Mouse (Mus musculus) heart, embryonic 15.5 days (tissue): ENCODE measurements around the gene Rbm33. TPM values are rescaled to one million over a fixed set of nuclear protein-coding genes. Genes with fewer than 3 reads are reported as not detected.
A peak's percentile ranks its signal among the peaks of the same experiment; 100 is the strongest.

Source experiments
- ATAC-seq: fragments of 200-750 bp; cut with Nextera tagmentation; replicated peaks from 2 replicates; pipeline ENCODE4 v1.8.0; 2017; ENCODE audit warnings: low read depth, moderate TSS enrichment; ENCODE audit not compliant: insufficient number of reproducible peaks, insufficient read depth, low FRiP score
- H3K27ac ChIP-seq: fragments of 300-500 bp; sonication (generic); 2 replicates; pipeline ENCODE4 v1.5.1; 2015; ENCODE audit warnings: mild to moderate bottlenecking, inconsistent platforms
- H3K27me3 ChIP-seq: fragments of 300-500 bp; sonication (generic); 2 replicates; pipeline ENCODE4 v1.6.1; 2015; ENCODE audit warnings: inconsistent platforms
- H3K36me3 ChIP-seq: fragments of 300-500 bp; sonication (generic); 2 replicates; pipeline ENCODE4 v1.6.1; 2015; ENCODE audit warnings: mild to moderate bottlenecking, inconsistent platforms
- H3K4me1 ChIP-seq: fragments of 300-500 bp; sonication (generic); replicated peaks from 2 replicates; pipeline ENCODE4 v1.6.1; 2015; ENCODE audit warnings: inconsistent platforms
- H3K4me2 ChIP-seq: fragments of 300-500 bp; sonication (generic); 2 replicates; pipeline ENCODE4 v1.6.1; 2015; ENCODE audit warnings: inconsistent platforms, mild to moderate bottlenecking, moderate library complexity
- H3K4me3 ChIP-seq: fragments of 300-500 bp; sonication (generic); 2 replicates; pipeline ENCODE4 v1.5.1; 2015; ENCODE audit warnings: mild to moderate bottlenecking, inconsistent platforms
- H3K9ac ChIP-seq: fragments of 300-500 bp; sonication (generic); 2 replicates; pipeline ENCODE4 v1.6.1; 2015; ENCODE audit warnings: mild to moderate bottlenecking, inconsistent platforms
- H3K9me3 ChIP-seq: fragments of 300-500 bp; sonication (generic); replicated peaks from 2 replicates; pipeline ENCODE4 v1.6.1; 2016; ENCODE audit warnings: inconsistent platforms
- WGBS: fragments of 180-500 bp; shearing (Covaris S2); methylation state at CpG from one replicate; pipeline ENCODE4 v1.1.7; 2015; ENCODE audit warnings: mixed read lengths; 5-methylcytosine and 5-hydroxymethylcytosine counted together
- polyA plus RNA-seq: library from polyadenylated mRNA; unstranded; fragments of >200 nt; fragmentation: Nextera tagmentation; extraction: Ambion mirVana; gene quantifications from 2 replicates; pipeline ENCODE4 v1.2.1, GENCODE M21; 2015

The Rbm33 gene
- polyA plus RNA-seq = 9.3 and 9.5 TPM in 2 replicates

DNA sequence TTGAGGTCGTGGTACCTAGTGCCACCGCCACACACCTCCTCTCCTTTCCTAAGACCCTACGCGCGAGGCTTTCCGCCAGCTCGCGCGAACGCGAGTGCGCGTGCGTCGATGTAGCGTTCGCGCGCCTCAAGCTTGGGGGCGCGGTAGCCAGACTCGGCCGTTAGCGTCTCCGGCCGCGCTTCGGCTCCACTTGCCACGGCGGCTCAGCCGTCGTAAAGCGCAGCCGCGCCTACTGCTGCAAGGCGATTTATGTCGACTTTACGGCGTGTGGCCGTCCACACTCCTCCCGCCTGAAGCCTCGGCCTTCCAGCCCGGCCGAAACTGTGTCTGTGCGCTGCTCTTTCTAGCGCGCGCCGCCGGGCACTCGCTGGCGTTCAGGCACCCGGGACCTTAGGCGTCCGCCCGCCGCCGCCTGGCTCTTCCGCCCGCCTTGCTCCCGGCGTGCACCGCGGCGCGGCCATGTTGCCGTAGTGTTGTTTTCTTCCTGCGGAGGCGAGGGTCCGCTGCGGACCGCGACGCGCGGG is at the start of gene Rbm33:
Rbm33 (plus strand) TSS at position 400 of the 524 bp plus-strand sequence.
- H3K36me3 ChIP-seq = no peaks in the 10 kb centered on the region
- H3K9me3 ChIP-seq = no peaks in the 10 kb centered on the region
- H3K9ac ChIP-seq = peak within 1 kb of the TSS; percentile 100
- peak within 1 kb of the TSS; percentile 71 for H3K4me2 ChIP-seq
- peaks cover 18% of the 10 kb centered on the region for H3K4me1 ChIP-seq
- WGBS = under 1% methylated on average over 61 of the region's 76 CpGs
- H3K4me3 ChIP-seq = peak within 1 kb of the TSS; percentile 97
- peak within 1 kb of the TSS; percentile 100 for H3K27ac ChIP-seq
- no peaks in the 10 kb centered on the region for H3K27me3 ChIP-seq
- ATAC-seq = peak; percentile 92

DNA sequence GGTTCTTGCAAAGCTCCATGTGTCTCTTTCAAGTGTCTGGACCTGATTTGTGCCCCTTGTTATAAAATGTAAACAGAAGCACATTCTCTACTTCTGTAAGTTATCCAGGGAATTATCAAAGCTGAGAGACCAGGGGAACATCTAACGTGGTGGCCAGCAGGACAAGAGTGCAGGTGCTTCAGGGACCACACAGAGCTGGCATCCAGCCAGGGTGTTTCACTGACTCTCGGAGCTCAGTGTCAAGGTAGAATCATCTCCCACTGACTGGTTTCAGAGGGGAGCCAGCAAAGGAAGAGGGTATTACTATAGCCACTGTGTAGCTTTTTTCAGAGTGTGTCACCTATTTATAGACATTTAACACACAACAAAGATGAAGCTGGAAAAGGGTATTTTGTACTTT is 49.3 kb upstream of the Rbm33 start:
- Histone ChIP-seq H3K4me3 (no peak overlapping the region), H3K9me3 (no peaks in the 10 kb centered on the region), H3K4me1 (no peaks in the 10 kb centered on the region; the same call in 1 of the 2 replicates), H3K9ac (no peak overlapping the region), H3K4me2 (no peak overlapping the region), H3K27ac (no peak overlapping the region), H3K36me3 (no peaks in the 10 kb centered on the region), H3K27me3 (no peaks in the 10 kb centered on the region)
- no peak for ATAC-seq
- 34% methylated on average over 2 of the region's 2 CpGs for WGBS

DNA sequence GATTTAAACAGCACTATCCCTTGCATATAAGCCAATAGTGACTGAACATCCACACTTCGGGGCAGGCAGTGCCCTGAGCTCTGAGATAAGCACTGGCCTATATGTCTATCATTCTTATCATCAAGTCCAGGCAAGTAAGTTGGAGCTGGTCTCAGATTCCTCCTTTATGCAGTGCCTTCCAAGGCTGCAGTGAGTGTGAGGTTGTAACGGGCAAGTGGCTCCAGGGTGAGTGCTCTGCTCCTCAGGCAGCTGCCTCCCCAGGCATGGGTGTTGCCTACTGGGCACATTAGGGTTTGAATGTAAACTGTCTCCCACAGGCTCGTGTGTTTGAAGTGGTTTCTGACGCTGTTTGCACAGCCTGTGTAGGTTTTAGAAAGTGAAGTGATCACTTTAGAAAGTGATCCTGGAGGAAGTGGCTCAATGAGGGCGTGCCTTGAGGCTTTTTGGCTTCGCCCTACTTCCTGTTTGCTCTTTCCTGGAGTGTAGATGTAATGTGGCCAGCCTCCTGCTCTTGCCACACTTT is 47.4 kb upstream of the Rbm33 start:
- Histone ChIP-seq H3K4me2 (no peak overlapping the region), H3K4me1 (no peaks in the 10 kb centered on the region; the same call in 1 of the 2 replicates), H3K27ac (no peak overlapping the region), H3K9me3 (no peaks in the 10 kb centered on the region), H3K27me3 (no peaks in the 10 kb centered on the region), H3K4me3 (no peak overlapping the region), H3K9ac (no peak overlapping the region), H3K36me3 (no peaks in the 10 kb centered on the region)
- WGBS = 34% methylated on average over 6 of the region's 6 CpGs
- no peak for ATAC-seq

DNA sequence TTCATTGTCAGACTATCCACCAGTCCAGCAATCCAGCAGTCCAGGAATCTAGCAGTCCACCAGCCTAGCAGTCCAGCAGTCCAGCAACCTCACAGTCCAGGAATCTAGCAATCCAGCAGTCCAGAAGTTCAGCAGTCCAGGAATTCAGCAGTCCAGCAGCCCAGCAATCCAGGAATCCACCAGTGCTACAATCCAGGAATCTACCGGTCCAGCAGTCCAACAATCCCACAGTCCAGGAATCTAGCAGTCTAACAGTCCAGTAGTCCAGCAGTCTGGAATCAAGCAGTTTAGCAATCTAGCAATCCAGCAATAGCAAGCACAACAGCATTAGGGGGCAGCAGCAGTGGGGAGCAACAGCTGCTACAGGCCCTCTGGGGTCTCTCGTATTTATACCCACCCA is 44.1 kb upstream of the Rbm33 start:
- H3K27ac ChIP-seq = no peak overlapping the region
- H3K9me3 ChIP-seq = no peaks in the 10 kb centered on the region
- H3K36me3 ChIP-seq = no peaks in the 10 kb centered on the region
- no peak overlapping the region for H3K4me2 ChIP-seq
- H3K9ac ChIP-seq = no peak overlapping the region
- H3K4me3 ChIP-seq = no peak overlapping the region
- WGBS = 59% methylated on average over 2 of the region's 2 CpGs
- no peak for ATAC-seq
- no peaks in the 10 kb centered on the region for H3K27me3 ChIP-seq
- no peaks in the 10 kb centered on the region; the same call in 1 of the 2 replicates for H3K4me1 ChIP-seq

DNA sequence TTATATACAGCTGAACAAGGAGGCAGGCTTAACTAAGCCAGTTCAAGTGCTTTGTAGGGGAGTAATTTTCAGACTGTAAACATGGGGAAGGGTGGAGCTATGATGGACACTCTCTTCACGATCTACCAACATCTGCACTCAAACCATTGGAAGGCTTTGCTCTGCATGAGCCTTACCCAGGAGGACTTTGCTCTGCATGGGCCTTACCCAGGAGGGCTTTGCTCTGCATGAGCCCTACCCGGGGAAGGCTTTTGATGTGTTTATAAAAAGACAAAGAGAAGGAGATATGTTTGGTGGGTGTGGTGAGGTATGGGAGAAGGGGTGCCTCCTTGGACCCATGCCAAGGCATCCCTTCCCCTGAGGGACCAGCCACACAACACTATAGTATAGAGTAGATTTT is 39.6 kb upstream of the Rbm33 start:
- Histone ChIP-seq H3K36me3 (no peaks in the 10 kb centered on the region), H3K4me3 (no peak overlapping the region), H3K9ac (no peak overlapping the region), H3K9me3 (no peaks in the 10 kb centered on the region), H3K4me1 (no peaks in the 10 kb centered on the region), H3K27me3 (no peaks in the 10 kb centered on the region), H3K27ac (no peak overlapping the region), H3K4me2 (no peak overlapping the region)
- no peak for ATAC-seq
- WGBS = 71% methylated on average over 2 of the region's 2 CpGs

DNA sequence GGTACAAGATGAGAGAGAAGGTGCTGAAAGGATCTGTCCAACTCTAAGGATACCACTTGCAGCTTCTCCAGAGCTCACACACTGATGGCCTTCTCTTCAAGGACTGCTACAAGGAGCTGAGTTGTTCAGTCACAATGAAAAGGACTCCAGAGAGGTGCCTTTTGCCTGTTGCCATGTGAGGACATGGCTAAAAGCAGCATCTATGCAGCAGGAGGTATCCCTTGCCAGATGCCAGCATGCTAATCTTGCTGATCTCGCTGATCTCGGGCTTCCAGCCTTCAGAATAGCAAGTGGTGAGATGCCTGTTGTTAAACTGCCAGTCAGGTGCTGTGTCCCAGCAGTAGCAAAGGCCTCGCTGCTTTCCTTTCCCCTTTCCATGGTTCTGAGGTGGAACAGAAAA is 27.8 kb upstream of the Rbm33 start:
- H3K27ac ChIP-seq = no peak overlapping the region
- H3K36me3 ChIP-seq = no peaks in the 10 kb centered on the region
- no peaks in the 10 kb centered on the region for H3K27me3 ChIP-seq
- 34% methylated on average over 3 of the region's 3 CpGs for WGBS
- H3K4me1 ChIP-seq = no peaks in the 10 kb centered on the region
- H3K9ac ChIP-seq = no peak overlapping the region
- no peak for ATAC-seq
- no peak overlapping the region for H3K4me3 ChIP-seq
- H3K9me3 ChIP-seq = no peaks in the 10 kb centered on the region
- no peak overlapping the region for H3K4me2 ChIP-seq

DNA sequence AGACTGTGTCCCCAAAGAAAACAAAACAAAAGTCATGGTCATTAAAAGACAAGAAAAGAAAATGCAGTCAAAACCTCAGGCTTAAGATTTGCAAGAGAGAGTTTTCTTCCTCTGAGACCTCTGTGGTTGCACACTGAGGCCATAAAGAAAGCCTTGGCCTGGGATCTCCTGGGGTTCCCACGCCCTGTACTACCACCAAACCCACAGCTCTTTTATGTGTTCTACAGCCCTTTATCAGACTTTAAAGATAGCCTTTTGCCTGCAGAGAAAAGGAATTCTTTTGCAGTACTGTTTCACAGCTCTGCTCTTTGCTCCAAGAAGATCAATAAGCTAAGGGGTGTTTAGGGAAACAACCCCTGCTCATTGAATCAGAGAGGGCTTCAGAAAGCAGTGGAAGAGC is 26.3 kb upstream of the Rbm33 start:
- no peak overlapping the region for H3K9ac ChIP-seq
- no peaks in the 10 kb centered on the region for H3K9me3 ChIP-seq
- WGBS = 67% methylated on average over 1 of the region's 1 CpGs
- no peak for ATAC-seq
- no peaks in the 10 kb centered on the region for H3K36me3 ChIP-seq
- no peaks in the 10 kb centered on the region for H3K4me1 ChIP-seq
- no peaks in the 10 kb centered on the region for H3K27me3 ChIP-seq
- no peak overlapping the region for H3K27ac ChIP-seq
- no peak overlapping the region for H3K4me3 ChIP-seq
- H3K4me2 ChIP-seq = no peak overlapping the region

DNA sequence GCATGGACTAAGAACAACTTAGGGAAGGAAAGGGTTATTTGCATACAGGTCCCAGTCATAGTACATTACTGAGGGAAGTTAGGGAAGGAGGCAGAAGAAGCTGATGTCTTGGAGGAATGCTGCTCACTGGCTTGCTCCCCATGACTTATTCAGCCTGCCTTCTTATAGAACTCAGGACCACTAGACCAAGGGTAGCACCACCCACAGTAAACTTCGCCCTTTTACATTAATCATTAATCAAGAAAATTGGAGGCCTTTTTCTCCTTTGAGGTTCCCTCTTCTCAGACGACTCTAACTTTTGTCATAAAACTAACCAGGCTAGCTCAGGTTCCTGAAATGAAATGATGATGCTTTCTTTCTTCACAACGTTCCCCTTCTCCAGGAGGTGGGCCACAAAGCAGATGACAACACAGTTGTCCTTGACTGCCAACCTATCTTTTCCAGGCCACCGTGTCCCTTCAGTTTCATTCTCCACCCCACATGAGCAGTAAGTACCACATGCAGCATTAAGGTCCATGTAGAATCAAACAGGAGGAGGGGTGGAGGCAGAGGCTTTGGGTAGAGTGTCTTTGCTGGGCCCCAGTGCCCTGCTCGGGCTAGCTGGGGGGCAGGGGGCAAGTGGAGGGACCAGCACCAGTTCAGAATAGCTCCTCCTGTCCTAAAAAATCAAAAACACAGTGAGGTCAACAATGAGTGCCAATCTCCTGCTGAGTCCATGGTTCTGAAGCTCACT is 25.6 kb upstream of the Rbm33 start:
- H3K4me1 ChIP-seq = no peaks in the 10 kb centered on the region
- no peaks in the 10 kb centered on the region for H3K36me3 ChIP-seq
- H3K9ac ChIP-seq = no peak overlapping the region
- no peaks in the 10 kb centered on the region for H3K9me3 ChIP-seq
- no peaks in the 10 kb centered on the region for H3K27me3 ChIP-seq
- H3K4me3 ChIP-seq = no peak overlapping the region
- no peak overlapping the region for H3K27ac ChIP-seq
- WGBS = 65% methylated on average over 5 of the region's 5 CpGs
- ATAC-seq = no peak
- H3K4me2 ChIP-seq = no peak overlapping the region

DNA sequence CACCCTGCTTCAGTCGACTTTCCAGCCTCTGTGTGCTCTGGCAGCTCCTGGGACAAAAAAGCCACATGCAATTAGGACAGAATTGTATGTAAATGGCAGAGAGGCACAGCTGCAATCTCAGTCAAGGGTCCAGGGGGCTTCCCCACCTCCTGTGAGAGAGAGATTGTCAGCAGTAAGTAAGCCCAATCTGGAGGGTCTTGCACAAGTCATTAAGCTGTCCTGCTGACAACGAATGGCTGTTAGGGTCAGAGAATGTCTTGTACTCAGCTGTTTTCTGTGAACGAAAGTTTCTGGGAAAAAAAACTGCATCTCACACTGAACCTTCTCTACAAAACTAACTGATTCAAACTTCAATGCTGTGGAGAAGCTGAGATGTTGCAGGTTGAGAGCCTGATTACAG is 24.6 kb upstream of the Rbm33 start:
- no peaks in the 10 kb centered on the region for H3K4me1 ChIP-seq
- H3K27ac ChIP-seq = no peak overlapping the region
- ATAC-seq = no peak
- H3K9me3 ChIP-seq = no peaks in the 10 kb centered on the region
- no peaks in the 10 kb centered on the region for H3K27me3 ChIP-seq
- H3K9ac ChIP-seq = no peak overlapping the region
- no peak overlapping the region for H3K4me2 ChIP-seq
- no peaks in the 10 kb centered on the region for H3K36me3 ChIP-seq
- H3K4me3 ChIP-seq = no peak overlapping the region
- WGBS = 40% methylated on average over 3 of the region's 3 CpGs

DNA sequence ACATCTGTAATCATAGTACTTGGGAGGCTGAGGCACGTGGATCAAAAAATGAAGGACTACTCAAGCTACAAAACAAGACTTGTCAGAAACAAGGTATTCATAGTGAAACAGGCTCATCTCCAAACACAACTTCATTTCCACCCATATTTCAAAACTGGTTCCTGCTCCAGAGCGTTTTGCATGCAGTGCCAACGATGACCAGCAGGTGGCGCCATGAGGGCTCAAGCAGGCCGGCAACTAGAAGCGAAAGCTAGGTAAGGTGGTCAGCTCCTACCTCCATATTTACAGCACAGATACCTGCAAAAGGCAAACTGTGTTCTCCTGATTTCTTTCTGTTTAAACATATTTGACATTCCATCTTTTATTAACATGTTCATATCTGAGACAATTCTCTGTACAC is 22.9 kb upstream of the Rbm33 start:
- no peaks in the 10 kb centered on the region for H3K4me1 ChIP-seq
- no peaks in the 10 kb centered on the region for H3K36me3 ChIP-seq
- no peak overlapping the region for H3K27ac ChIP-seq
- no peak overlapping the region for H3K4me2 ChIP-seq
- H3K9ac ChIP-seq = no peak overlapping the region
- H3K27me3 ChIP-seq = no peaks in the 10 kb centered on the region
- no peaks in the 10 kb centered on the region for H3K9me3 ChIP-seq
- no peak overlapping the region for H3K4me3 ChIP-seq
- 3% methylated on average over 6 of the region's 6 CpGs for WGBS
- no peak for ATAC-seq

DNA sequence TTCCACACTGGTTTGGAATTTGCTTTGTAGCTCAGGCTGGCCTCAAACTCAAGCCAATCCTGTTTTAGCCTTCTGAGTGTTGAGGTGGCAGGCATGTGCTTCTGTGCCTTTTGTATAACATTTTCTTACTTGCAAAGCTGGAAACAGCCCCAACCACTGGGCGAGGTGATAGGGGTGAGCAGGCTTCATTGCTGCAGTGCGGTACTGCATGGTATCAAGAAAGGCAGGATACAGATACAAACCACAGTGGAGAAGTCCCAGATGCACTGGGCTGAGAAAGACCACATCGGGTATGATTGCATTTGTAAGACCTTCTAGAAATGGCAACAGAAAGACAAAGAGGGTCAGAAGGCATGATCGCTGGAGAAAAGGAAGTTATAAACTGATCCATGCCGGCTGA is 18.8 kb upstream of the Rbm33 start:
- Histone ChIP-seq H3K9me3 (no peaks in the 10 kb centered on the region), H3K4me2 (no peak overlapping the region), H3K27ac (no peak overlapping the region), H3K27me3 (no peaks in the 10 kb centered on the region), H3K4me1 (no peaks in the 10 kb centered on the region), H3K9ac (no peak overlapping the region), H3K36me3 (no peaks in the 10 kb centered on the region), H3K4me3 (no peak overlapping the region)
- no peak for ATAC-seq
- WGBS = 69% methylated on average over 5 of the region's 5 CpGs

DNA sequence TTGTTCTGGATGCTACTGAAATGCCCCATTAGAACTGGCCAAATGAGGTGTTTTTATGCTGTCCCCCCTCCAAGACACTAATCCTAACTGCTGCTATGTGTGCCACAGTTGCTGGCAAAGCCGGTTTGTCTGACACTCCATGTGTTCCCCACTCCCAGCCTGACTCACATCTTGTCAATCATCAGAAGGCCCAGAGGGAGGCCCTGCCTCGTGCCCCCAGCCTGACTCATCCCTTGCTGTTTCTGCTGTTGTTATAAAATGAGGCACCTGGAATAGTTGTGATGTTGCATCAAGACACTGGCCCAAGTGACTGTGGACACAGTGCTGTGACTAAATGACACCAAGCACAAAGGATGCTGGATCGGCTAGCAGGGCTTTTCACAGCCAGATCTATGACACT is 18.2 kb upstream of the Rbm33 start:
- WGBS = 59% methylated on average over 3 of the region's 3 CpGs
- no peak for ATAC-seq
- no peaks in the 10 kb centered on the region for H3K9me3 ChIP-seq
- H3K4me2 ChIP-seq = no peak overlapping the region
- H3K36me3 ChIP-seq = no peaks in the 10 kb centered on the region
- H3K27me3 ChIP-seq = no peaks in the 10 kb centered on the region
- no peaks in the 10 kb centered on the region for H3K4me1 ChIP-seq
- H3K27ac ChIP-seq = no peak overlapping the region
- no peak overlapping the region for H3K9ac ChIP-seq
- no peak overlapping the region for H3K4me3 ChIP-seq
